Comparison of ENCODE assay signal across 9 mouse cellular contexts in genomic region chr6:134143649-134144097, GRCm38 (mm10).
DNase-seq lines count a peak whose midpoint lies in the region; ATAC-seq lines count a peak whose summit lies in the region.
"Had no signal": no experiment of that assay in that cellular context is flagged by ENCODE, and none has a peak within 500 bp of the region (broad histone marks: within the 10 kb centered on the region; RNA-seq: fewer than 3 reads in every experiment).

No protein-coding gene starts in this region.

- peaks cover 2% of the 10 kb centered on the region; the same call in 1 of the 2 replicates for H3K36me3 ChIP-seq in heart, embryonic 10.5 days
- peaks cover 3% of the 10 kb centered on the region; the same call in 1 of the 2 replicates for H3K36me3 ChIP-seq in limb, embryonic 12.5 days

- 41% methylated on average over 3 of the region's 3 CpGs for WGBS in heart, embryonic 10.5 days
- WGBS in limb, embryonic 12.5 days = 39% methylated on average over 3 of the region's 3 CpGs

- peak overlapping the region; percentile 88 for H3K27ac ChIP-seq in heart, embryonic 10.5 days
- peak overlapping the region; percentile 4; the same call in 1 of the 2 replicates for H3K27ac ChIP-seq in limb, embryonic 12.5 days

- H3K4me1 ChIP-seq in heart, embryonic 10.5 days = peaks cover 71% of the 10 kb centered on the region
- peaks cover 59% of the 10 kb centered on the region for H3K4me1 ChIP-seq in limb, embryonic 12.5 days (replicated peaks)

- no peaks in the 10 kb centered on the region for H3K9me3 ChIP-seq in heart, embryonic 10.5 days
- no peaks in the 10 kb centered on the region for H3K9me3 ChIP-seq in limb, embryonic 12.5 days

- no peaks in the 10 kb centered on the region for H3K27me3 ChIP-seq in heart, embryonic 10.5 days (ENCODE audit: insufficient read depth, poor library complexity, severe bottlenecking)
- H3K27me3 ChIP-seq in limb, embryonic 12.5 days = no peaks in the 10 kb centered on the region

- no peak overlapping the region for H3K4me3 ChIP-seq in heart, embryonic 10.5 days
- no peak overlapping the region for H3K4me3 ChIP-seq in limb, embryonic 12.5 days (replicated peaks)

- intact Hi-C loops in heart, postnatal 25 days (cut with DNase I) = loop anchor here (5.0 kb wide), 1 partner anchor 106 kb away; the partner anchor contains the start of gene Etv6

- peak; percentile 48 to 56 for DNase-seq in heart, adult 18-20 months
- no peak for DNase-seq in heart, postnatal 25 days (ENCODE audit: low spot score)
- peak; percentile 12 for DNase-seq in CD4-positive helper T cell, adult 2 months (ENCODE audit: low read depth, low spot score)
- no peak for DNase-seq in heart, embryonic 10.5 days (ENCODE audit: low spot score)
- no peak for DNase-seq in frontal cortex, postnatal 25 days (ENCODE audit: low spot score in 2 of 2)
- DNase-seq in right cerebral cortex, postnatal 4 days = no peak
- DNase-seq in urinary bladder, postnatal 36 days (ENCODE audit: low spot score in 2 of 2) = no peak

- ATAC-seq in limb, embryonic 12.5 days (ENCODE audit: insufficient number of reproducible peaks, insufficient read depth, low FRiP score, low TSS enrichment, low read depth) = peak; percentile 22; the same call in 1 of the 2 replicates
- ATAC-seq: hindbrain, embryonic 16.5 days had no signal

- no peak overlapping the region for H3K9ac ChIP-seq in limb, embryonic 12.5 days (replicated peaks)

- H3K4me2 ChIP-seq in limb, embryonic 12.5 days = no peak overlapping the region

Comparison
In these comparisons a context has a peak if more than half of its experiments do, and no peak if none do; other contexts are left out.
1. DNase-seq: peak in heart, adult 18-20 months (2 of 2) and CD4-positive helper T cell, adult 2 months (single experiment); none in heart, postnatal 25 days (single experiment), heart, embryonic 10.5 days (single experiment), frontal cortex, postnatal 25 days (0 of 2), right cerebral cortex, postnatal 4 days (single experiment) and urinary bladder, postnatal 36 days (0 of 2).